Mouse (Mus musculus): ENCODE results near the gene Tcf20.

DNA sequence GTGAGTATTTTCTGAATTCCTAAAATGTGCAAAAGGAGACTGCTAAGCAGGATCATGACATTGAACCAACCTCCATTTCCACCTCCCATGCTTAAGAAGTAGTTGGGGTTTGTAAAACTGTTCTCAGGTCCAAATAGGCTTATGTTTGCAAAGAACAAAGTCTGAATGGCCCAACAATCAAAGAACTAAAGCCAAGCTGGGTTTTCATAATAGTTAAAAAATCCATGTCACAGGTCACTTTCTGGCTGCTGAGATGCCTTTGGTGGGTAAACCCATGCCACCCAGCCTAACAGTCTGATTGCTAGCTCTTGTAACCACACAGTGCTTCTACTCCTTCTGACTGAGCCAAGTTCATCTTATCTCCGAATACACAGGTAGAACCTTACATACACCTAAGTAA is 203.1 kb downstream of the Tcf20 start:
- no peak for TF ChIP-seq MYOD1 (IDR thresholded peaks at IDR 0.05; ENCODE audit: control insufficient read depth in 1 of 3, insufficient read length in 2 of 3, low read depth in 2 of 3)
- no peak for TF ChIP-seq POLR2A (IDR thresholded peaks at IDR 0.05; ENCODE audit: insufficient read length, low read depth)
- no peak for TF ChIP-seq POLR2AphosphoS2 (IDR thresholded peaks at IDR 0.05; ENCODE audit: insufficient read length, low read depth)
- TF ChIP-seq E2F4 (IDR thresholded peaks at IDR 0.05; ENCODE audit: insufficient read depth), result no peak
- TF ChIP-seq USF1 (IDR thresholded peaks at IDR 0.05; ENCODE audit: low read depth), result no peak
- no peak for TF ChIP-seq CEBPB (IDR thresholded peaks at IDR 0.05; ENCODE audit: insufficient read depth, poor library complexity, severe bottlenecking)
- TF ChIP-seq TCF12 (IDR thresholded peaks at IDR 0.05; ENCODE audit: insufficient read depth, poor library complexity, severe bottlenecking), result no peak
- no peak for TF ChIP-seq MAX (IDR thresholded peaks at IDR 0.05; ENCODE audit: low read depth)
- TF ChIP-seq REST (IDR thresholded peaks at IDR 0.05; ENCODE audit: insufficient read depth, insufficient read length), result no peak
- TF ChIP-seq SRF (IDR thresholded peaks at IDR 0.05; ENCODE audit: control insufficient read depth, insufficient read length, low read depth), result no peak
- no peak for TF ChIP-seq TCF3 (IDR thresholded peaks at IDR 0.05; ENCODE audit: insufficient read length, low read depth)
- no peak for TF ChIP-seq MYOG (IDR thresholded peaks at IDR 0.05; ENCODE audit: control insufficient read depth in 1 of 3, insufficient read depth in 1 of 3, insufficient read length in 2 of 3, low read depth in 2 of 3)

Measured in myocyte (in vitro differentiated cells).